Mouse (Mus musculus): Measurements from ENCODE around the gene Ier5. TPM values are rescaled to one million over a fixed set of nuclear protein-coding genes. Genes with fewer than 3 reads are reported as not detected.
A peak's percentile ranks its signal among the peaks of the same experiment; 100 is the strongest.

Ier5 gene
- total RNA-seq, 2 experiments from 2014 or later = 9.4 to 15.5 TPM

DNA sequence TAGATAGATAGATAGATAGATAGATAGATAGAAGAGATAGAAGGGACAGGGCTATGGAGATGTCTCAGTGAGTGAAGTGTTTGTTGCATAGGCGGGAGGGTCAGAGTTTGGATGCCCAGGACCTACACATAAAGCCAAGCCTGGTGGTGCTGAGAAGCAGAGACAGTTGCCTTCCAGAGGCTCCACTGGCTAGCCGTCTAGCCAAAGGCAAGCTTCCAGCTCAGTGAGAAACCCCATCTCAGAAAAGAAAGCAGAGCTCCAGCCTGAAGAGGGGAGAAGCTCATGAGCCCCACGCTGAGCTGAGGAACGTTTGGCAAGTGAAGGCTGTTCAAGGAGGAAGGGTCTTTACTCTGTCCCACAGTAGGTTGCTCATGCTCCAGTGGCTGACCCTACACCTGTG lies 3.2 kb upstream of the Ier5 start:
- no peak for DNase-seq (ENCODE audit: low spot score in 2 of 2)

DNA sequence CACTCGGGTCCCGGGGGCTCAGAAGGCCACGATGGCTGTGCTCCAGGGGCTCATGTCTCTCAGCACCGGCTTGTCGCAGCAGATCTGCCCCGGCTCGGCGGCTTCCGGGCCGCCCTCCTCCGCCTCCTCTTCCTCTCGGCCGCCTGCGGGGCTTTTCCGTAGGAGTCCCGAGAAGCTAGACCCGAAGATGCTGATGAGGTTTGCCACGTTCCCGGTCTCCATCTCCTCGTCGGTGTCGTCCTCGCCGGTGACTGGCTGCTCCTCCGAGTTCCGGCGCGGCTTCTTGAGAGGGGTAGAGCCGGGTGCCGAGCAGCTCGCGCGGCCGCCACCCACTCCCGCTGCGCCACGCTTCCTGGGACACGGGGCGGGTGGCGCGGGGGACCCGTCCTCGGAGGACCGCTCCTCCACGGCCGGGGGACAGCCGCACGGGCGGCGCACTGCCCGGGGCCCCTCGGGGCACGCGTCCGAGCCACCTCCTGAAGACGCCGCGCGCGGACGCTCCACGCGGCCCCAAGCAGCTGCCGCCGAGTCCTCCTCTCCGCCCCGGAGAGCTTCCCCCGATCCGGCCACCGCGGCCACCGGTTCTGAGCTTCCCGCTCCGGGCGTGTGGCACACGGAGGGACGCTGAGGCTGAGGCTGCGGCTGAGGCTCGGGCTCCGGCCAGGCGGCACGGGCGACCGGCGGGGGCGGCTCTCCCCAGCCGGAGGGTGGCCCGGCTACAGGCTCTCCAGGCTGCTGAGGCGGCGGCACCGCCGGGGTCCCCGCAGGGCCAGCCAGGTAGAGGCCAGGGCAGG lies 753 bp downstream of the Ier5 start:
- DNase-seq (ENCODE audit: low spot score in 2 of 2) = peak; percentile 60 to 64

DNA sequence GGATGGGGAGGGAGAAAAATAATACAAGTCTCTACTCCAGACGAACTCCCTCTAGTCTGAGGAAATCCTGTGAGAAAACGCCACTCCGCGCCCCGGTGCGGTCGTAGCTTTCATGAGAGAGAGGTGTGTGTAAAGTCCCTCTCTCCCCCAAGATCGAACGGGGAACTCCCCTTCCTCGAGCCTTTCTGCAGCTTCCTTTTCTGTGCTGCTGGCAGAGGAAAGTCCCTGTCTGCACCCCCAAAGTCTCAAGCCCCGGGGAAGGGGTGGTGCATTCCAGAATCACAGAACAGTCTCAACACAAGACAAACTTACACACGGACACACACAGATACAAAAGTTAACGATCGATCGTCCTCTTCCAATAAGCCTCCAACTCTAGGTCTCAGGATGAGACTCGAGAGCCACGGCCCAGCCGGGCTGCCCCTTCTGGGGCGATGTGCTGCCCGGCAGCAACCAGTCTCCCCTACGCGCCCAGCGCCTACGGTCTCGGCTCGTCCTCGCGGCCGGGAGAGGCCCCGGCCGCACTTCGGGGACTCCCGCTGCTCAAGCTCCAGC lies 1.4 kb downstream of the Ier5 start:
- peak in 1 of 2 experiments; percentile 38 for DNase-seq (ENCODE audit: low spot score in 2 of 2)

DNA sequence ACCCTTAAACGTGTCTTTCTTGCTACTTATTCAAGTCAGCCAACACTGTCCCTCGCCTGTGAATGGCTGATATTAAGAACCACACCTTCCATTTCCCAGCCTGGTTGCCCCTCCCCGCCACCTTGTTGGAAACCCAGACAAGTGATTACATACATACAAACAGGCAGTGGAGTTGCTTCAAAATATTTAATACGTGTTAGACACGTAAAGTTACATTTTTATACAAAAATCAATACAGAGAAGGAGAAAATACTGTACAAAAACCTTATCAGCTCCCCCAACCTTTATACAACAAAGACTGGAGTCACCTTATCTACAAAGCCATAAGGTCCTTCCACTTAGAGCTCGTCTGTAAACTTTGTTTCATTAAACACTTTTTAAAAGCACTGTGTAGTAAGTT lies 2.1 kb downstream of the Ier5 start:
- no peak for DNase-seq (ENCODE audit: low spot score in 2 of 2)

DNA sequence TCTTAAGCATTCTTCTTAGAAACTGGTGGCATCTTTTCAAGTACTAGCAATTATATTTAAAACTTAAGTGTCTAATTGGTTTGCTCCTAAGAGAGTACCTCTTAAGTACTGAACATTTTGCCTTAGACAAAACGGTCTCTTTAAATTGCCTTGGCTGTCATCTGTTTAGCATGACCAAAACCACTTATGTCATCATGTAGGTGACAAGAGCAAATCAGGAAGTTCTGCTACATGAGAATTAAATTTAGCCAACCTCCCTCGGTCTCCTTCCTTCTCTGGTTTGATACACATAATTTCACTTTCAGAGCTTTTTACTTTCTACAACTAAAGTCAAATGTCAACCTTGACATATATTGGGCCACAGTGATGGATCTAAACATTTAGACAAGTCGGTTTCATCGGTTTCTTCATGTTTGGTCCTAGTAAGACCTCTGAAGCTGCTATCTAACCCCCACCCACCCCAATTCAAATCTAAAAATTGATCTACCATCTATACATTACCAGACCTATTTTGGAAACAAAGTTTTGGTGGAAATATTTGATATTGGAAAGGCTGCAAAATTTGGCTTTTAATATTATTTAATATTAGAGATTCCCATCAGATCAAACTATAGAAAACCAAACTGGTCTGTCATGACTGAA lies 2.7 kb downstream of the Ier5 start:
- no peak for DNase-seq (ENCODE audit: low spot score in 2 of 2)

DNA sequence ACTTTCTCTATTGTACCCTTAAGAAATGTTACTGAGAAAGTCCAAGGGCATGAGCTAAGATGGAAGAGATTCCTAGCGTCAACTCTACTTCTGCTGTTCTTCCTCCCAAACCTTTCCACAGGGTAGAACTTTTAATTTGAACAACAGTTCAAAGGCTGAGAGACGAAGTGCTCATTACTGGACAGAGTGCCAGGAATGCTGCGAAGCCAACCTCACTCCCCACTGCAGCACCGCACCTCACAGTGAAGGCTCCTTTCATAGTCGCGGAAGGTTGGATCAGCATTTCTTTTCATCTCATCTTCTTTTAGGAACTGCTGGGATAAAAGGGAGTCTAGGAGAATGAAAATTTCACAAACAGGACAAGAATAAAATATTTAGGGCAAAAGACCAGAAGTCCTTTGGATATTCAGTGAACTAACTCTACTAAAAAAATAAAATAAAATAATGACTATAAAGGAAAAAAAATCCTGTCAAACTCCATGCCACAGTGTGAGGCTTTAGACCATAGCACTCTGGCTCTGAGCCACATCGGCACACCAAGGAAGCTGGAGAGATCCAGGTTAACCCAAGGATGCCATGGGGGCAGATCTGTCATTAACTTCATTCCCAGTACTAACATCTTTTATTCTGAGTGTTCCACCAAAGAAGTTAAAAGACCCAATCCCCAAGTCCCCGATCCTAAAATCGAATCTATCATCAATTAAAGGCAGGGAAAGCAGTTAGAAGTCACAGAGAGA lies 5.3 kb downstream of the Ier5 start:
- no peak for DNase-seq (ENCODE audit: low spot score in 2 of 2)

DNA sequence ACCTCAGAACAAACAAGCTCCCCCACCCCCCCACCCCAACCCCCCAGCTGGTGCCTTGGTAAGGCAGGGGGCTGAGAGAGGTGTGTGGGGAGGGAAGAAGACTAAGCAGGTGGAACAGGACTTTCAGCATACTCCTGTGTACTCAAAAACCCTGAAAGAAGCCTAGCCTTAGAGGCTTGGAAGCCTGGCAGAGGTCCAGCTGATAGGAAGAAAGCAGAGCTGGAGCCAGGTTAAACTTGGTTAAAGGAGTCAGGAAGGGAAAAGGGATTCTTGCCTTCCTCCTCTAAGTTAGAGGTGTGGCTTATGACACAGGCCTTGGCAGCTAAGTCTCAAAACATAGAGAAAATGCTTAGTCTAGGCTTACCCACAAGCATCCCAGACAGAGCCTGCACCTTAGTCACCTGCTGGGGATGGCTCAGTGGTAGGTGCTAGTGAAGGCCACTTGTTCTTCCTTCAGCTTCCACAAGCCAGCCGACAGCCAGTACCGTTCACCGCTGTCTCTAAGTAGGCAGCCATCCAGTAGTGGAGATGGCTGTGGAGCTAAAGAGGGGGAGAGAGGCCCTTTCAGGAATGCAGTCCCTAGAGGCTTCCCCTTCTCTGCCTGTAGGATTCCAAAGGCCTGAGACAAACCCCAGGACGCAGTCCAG lies 6.2 kb downstream of the Ier5 start:
- no peak for DNase-seq (ENCODE audit: low spot score in 2 of 2)

DNA sequence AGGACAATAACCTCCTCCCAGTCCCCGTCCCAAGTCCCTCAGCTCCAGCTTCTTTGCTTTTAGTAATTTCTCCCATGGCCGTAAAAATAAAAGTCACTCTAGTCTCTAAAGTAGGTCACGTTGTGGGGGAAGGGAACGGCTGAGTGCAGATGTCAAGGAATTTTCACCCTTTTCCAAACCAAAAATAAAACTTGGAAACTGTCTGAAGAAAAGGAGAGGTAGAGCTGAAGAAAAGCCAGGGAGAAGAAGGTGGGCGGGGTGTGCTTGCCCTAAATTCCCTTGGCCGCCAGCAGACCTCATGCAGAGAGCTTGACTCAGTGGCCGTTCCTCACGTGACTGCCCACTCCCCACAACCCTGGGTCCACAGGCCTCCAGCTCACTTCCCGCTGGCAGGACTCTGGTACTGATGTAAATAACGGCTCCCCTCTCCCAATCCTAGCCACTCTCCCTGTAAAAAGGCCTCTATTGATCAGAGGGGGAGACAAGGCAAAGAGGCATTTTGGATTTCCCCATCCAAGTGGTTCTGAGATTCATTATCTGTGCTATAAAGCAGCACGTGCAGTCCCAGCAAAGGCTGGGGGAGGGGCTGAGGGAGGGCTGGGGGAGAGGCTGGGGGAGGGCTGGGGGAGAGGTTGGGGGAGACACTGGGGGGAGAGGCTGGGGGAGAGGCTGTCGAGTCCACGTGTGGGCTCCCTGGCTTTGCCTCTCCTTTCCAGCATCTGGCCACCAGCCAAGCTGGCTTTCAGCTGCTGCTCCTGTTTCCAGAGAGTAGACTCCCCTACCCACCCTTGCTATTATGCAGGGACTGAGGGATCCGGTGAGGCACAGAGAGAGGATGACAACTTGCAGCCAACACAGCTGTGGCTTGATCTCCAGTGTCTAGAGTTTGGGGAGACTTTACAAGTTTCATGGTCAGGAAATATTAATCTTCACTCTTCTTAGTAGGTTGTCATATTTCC lies 7.3 kb downstream of the Ier5 start:
- DNase-seq (ENCODE audit: low spot score in 2 of 2) = no peak

DNA sequence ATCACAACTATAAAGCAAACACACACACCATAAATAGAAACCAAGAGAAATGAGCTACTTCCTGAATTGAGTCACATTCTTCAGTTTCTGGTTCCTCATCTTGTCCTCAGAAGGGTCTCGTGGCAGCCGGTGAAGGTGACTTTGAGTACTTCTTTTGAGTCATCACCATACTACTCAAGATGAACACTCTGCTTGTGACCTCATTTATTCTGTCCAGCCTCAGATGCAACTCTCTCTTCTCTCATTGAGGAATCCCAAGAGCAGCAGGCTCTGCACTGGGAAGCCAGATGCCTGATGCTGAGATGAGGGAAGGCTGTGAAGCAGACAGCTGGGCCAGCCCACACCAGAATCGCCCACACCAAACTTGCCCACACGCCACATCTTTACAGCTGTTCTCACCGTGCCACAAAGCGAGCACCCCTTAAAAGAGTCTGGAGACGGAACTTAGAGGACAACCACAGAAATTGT lies 8.0 kb downstream of the Ier5 start:
- DNase-seq (ENCODE audit: low spot score in 2 of 2) = no peak

DNA sequence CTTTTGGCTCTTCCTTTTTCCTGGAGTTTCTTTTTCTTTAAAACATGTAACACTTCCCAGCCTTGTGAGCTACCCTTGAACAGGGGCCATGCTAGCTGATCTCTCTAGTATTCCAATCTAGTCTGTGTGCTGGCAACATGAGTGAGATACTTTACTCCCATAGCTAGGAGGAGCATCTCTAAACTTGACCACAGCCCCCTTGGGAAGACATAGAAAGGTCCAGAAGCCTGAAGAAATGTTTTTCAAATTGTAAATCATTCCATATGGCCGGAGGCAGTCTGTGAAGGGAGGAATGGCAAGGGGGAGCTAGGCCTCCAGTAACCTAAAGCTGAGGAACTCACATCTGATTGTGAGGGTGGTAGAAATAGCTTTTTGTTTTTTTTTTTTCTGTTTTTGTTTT lies 8.7 kb downstream of the Ier5 start:
- no peak for DNase-seq (ENCODE audit: low spot score in 2 of 2)

DNA sequence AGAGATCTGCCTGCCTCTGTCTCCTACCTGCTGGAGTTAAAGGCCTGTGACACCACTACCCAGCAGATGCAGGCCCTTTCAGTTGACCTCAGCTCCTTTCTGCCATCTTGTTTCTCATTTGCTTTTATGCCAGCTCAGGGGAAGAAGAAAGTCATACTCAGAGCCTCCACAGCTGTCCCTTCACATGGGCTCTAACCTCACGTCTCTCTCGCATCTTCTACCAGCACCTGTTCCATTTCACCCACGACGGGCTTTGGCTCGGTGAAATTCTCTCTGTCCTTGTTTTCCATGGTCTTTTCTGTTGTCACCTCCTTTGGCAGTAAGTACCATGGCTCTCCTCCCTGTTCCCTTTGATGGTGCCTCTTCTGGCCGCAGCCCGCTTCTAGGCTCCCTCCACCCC lies 9.1 kb downstream of the Ier5 start:
- DNase-seq (ENCODE audit: low spot score in 2 of 2) = no peak

DNA sequence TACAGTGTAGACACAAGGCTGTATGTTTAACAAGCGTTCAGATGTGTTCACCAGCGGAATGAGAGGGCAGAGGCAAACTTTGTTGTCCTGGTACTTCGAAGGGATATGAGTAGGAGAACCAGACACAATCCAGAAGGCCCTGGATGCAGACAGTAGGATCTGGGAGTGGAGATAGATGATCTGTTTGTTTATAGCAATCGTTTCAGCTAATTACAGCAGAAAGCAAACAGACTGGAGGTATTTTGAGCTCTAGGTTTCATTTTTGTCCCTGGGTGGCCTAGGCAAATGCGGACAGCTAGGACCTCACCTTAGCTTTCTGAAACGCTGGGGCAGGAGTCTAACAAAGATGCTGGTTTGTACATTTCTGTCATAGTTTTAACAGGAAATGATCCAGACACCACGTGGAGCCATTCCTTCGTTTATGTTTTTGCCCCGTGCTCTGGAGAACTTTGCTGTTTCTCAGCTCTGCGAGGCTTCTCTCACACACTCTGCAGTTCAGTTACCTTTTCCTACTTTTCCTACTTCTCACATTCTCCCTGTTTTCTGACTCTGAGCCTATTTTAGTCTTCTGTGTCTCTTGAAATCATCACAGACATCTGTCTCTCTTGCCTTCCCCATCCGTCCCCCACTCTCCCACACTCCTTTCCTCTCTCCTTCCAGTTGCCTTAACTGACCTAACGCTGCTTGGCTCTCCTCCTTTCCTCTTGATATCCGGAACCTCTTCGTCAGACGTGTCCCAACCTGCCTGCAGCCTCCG lies 10.4 kb downstream of the Ier5 start:
- DNase-seq (ENCODE audit: low spot score in 2 of 2) = no peak

DNA sequence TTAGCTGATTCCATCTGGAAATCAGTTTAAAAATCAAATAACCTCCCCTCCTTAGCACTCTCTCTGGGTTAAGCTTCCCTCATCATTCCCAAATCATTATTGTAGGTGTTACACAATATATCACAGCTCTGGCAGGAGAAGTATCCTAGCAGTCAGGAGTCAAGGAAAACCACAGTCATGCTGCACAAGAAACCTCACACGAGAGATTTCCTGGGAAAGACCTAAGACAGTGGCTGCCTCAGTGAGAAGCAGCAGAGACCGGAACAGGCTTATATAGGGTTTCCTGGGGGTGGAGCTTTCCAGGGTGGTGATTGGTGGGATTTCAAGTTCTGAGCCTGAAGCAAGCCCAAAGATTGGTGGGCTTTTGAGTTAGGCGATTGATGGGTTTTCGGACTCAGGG lies 11.4 kb downstream of the Ier5 start:
- no peak for DNase-seq (ENCODE audit: low spot score in 2 of 2)

DNA sequence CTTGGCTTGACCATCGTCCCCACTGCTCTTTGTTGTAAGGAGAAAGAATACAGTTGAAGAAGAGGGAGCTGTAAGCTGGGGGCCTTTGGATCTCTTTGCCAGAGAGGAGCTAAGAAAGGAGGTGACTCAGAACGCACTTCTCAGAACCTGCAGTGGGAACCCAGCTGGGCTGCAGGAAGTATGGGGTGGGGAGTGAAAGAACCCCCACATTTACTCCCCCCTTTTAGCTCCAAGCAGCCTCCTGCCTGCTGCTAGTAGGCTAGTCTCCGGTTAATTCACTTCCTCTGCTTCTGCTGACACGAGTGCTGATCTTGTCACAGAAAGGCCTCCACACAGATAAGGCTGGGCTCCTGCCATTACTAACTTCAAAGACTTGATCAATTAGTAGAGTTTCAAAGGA lies 12.5 kb downstream of the Ier5 start:
- no peak for DNase-seq (ENCODE audit: low spot score in 2 of 2)

DNA sequence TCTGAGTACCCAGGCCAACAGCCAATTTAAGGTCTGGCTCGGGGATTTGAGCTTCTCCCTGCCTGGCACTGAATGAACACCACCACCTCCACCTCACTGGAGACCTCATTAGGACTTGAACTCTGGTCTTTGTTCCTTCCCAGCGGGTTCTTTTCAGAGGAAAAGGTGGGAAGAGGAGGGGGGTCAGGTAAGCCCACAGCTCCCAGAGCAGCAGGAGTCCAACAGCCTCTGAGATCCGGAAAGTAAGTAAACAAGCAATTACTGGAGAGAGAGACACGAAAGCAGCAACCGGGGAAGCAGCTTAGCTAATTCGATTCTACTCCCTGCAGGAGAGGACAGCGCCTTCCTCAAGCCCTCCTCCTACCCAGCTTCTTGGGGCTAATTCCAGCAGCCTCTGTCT lies 13.0 kb downstream of the Ier5 start:
- no peak for DNase-seq (ENCODE audit: low spot score in 2 of 2)

DNA sequence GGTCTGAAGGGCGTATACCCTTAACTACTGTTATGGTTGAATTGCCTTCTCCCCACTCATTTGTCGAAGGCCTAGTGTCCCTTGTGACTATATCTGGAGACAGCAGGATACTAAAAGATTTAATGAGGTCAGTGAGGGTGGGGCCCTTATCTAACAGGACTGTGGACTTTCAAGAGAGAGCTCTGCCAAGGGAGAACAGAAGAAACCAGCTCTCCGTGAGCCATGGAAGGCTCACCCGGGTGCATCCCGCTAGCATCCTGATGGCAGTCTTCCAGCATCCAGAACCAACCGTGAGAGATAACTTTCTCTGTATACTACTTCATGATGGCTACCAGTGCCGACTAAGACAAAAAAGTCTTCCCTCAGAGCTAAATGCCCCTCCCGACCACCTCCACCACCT lies 14.6 kb downstream of the Ier5 start:
- no peak for DNase-seq (ENCODE audit: low spot score in 2 of 2)

DNA sequence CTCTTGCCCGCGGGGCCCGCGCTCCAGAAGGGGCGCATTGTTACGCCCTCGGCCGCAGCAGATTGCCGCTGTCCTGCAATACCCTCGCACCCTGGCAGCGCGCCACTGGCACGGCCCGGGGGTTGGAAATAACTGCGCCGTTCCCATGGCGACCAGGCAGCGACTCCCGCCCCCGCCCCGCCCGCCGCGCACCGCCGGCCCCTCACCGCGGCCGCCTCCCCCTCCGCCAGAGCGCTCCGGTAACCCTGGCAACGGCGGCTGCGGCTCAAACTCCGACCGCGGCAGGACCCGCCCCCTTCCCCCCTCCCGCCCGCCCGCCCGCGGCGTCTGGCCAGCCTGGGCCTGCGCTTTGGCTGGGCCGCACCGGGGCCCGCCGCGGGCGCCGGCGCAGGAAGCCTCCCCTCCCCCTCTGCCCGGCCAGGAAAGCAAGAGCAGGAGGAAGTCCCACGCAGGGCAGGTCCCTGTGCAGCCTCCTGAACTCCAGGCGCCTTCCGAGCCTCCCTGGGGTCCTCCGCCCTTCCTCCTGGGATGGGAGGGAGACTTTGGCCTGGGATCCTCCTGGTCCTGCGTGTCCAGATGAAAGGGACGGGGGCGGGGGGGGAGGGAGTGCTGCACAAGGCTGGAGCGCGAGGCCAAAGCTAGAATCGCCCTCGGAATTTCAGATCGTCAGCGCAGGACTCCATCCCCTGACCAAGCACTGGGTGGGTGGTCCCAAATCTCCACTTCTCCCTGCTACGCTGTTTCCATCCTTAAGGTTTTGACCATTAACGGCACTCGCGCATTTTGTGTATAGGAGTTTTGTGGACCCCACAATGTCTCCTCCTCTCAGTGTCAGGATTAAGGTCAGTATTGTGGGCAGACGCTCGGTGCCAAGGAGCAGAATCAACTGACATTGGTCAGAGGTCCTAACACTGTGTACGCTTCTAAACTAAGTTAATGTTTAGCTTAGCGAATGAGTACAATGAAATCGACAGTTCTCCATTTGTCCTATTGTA lies 15.9 kb downstream of the Ier5 start:
- DNase-seq (ENCODE audit: low spot score in 2 of 2) = peak; percentile 96

DNA sequence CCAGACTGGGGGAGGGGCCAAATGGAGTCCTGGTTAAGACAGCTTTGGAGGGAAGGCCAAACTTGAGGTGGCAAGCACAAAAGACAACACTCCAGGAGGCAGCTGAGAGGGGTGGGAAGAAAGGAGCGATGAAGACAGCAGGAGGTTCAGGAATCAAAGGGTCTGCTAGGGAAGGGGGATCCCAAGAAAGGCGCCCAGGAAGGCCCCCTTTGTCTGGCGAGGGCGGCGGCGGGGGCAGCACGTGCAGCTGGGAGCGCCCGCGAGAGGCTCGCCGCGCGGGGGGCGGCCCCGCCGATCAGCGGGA lies 16.5 kb downstream of the Ier5 start:
- DNase-seq (ENCODE audit: low spot score in 2 of 2) = no peak

Data from adrenal gland, adult 18-20 months (tissue).